Mouse (Mus musculus): Measurements from ENCODE around the gene Ciart.
A peak's percentile ranks its signal among the peaks of the same experiment; 100 is the strongest.
"Not testable (repeated sequence)": the region's sequence is repeated elsewhere in the genome, so short reads cannot be mapped to it uniquely, and the experiment has no call there.

The Ciart gene

DNA sequence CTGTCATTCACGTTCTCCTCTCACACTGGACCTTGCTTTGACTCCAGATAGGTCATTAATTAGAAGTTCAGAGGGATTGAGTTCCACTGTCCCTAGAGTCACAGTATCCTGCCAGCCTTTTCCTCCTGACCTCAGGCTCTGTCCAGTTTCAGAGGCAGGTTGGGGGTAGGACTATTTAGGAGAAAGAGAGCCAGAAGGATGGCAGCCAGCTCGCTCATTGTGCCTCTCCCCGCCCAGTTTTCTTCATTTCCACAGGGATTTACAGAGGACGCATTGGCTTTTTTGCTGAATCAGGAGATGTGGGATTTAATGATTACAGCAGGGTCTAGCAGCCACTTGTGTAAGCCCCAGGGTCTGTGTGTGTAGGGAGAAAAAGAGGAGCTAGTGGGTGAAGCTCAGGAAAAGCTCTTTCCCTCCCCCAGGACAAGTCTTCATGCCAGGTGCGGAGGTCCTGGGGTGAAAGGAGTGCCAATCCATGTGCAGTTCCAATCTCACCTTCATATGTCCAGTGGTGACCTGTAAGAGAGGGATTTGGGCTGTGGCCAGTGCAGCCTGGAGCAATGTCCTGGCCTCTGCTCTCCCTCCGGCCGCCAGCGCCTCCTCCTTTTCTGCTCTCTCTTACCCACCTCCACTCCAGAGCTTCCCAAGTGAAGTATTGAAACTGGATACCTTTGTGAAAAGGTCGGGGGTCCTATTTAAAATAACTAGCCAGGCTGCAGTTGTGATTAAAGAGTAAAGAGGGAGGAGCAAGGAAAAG is 19.7 kb upstream of the Ciart start:
- DNase-seq (ENCODE audit: low read depth, low spot score), result no peak

DNA sequence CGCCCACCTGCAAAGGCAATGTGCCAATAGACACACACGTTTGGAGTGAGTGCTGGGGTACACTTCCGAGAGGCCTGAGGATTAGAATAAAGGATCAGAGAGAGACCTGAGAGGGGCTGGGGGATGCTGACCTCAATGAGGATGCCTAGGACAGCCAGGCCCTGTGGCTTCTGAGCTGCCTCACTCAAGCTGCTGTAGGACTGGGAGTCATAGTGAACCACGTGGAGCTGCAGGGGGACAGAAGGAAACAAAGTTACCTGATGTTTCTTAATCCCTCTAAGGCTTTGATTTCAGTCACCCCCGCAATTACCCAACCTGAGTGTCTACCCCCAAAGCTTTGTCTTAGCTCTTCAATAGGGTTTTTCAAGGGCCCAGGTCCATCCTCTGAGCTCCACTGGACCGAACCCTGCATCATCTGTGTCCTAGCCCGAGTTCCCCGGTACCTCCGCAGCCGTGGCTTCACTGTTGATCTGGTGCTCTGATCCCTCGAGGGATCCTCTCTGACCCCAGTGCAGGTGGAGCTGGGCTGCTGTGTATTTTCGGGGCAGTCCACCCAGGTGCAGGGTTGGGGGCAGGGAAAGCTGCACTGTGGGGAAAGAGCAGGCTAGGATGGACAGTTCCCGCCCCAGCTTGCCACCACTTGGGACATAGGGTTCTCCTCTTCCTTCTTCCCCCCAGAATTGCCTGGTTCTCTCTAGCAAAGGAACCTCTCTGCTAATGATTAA is 17.9 kb upstream of the Ciart start:
- DNase-seq (ENCODE audit: low read depth, low spot score), result no peak

GRCm38 (mm10) chr3:95895501-95895900 is 13.4 kb upstream of the Ciart start:
- not testable (repeated sequence) for DNase-seq (ENCODE audit: low read depth, low spot score)

DNA sequence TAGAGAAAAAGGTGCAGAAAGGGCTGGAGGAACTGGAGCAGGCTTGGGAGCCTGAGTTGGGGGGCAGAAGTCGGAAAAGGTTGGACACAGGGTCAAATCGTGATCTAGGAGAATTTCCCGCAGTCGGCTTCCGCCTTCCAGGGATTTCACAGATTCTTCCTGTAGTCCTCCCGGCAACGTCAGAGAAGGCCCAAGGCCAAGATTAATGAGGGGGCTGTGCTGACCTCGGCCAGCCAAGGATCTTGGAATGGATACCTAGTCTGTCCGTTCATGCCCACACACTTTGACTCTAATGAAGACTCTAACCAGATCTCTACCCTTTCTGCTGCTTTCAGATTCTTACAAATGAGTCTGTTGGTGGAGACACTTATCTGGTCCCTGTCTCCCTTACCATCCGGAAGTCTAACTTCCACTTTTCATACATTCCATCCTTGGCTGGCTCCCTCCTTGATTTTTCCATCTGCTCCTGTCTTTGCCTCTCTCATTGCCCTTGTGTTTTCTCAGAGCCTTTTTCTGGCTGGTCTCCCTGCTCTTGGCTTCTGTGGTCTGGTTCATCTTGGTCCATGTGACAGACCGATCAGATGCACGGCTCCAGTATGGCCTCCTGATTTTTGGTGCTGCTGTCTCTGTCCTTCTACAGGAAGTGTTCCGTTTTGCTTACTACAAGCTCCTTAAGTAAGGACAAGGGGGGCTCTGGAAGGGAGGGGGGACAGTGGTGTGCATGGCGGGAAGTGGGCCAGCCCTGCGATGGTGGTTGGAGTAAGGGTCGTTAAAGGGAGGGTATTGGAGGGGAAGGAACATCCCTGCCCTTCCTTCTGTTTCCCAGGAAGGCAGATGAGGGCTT is 12.5 kb upstream of the Ciart start:
- DNase-seq (ENCODE audit: low read depth, low spot score), result no peak

- DNase-seq (ENCODE audit: low read depth, low spot score), result peak; percentile 97
Measured at GRCm38 (mm10) chr3:95893606-95894316, 11.7 kb upstream of the Ciart start, which contains the start of gene Aph1a. Aph1a (plus strand) TSS chr3:95893969.

DNA sequence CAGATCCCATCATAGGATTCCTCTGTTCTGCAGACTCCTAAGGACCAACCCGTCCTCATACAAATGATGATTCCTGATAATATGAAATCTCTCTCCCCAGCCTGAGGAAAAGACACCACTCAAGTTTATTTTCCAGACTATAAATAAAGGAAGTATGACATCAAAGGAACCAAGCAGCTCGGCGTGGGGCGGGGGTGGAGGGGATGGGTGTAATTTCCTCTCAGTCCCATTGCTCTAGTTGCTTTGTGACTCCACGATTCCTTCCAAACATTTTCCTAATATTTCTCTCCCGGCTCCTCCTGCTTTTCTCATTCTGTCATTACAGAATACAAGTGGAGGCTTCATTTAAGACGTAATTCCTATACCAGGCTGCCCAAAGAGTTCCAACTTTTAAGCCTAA is 11.1 kb upstream of the Ciart start:
- DNase-seq (ENCODE audit: low read depth, low spot score), result no peak

- no peak for DNase-seq (ENCODE audit: low read depth, low spot score)
Measured at GRCm38 (mm10) chr3:95892066-95893052, 10.3 kb upstream of the Ciart start.

DNA sequence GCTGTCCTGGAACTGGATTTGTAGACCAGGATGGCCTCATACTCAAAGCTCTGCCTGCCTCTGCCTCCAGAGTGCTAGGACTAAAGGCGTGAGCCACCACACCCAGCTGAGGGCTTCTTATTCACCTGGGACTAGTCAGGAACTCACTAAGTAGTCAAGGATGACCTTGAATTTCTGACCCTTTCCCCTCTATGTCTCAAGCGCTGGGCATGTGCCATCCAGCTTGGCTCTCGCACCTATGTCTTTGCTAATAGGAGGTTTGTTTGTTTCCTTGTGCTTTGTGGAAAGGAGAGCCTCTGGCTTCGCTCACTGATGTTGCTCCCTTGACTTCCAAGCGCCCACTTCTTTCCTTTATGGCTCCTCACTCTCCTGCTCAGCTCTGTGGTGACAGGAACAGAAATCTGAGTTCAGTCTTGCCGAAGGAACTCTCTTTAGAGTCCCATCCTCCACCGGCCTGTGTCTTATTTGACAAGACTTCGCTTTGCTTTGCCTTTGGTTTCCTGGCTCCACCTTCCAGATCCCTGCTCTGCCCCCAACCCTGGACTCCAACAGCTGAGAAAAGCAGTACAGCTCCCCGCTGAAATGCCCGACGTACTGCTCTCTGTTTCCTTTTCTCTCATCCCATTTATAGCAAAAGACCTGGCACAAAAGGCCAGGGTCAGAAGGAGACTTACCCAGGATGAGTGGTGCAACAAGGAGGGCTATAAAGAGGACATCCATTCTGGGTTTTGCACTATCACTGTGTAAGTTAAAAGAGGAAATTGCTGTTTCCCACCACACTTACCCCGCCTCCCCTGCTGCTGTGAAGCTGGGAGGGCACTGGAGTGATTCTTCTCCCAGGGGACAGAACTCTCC is 9.4 kb upstream of the Ciart start, which contains the start of gene BC028528:
Gene BC028528 (minus strand): TSS at position 795 of the 855 bp plus-strand sequence.
- peak; percentile 87 for DNase-seq (ENCODE audit: low read depth, low spot score)

GRCm38 (mm10) chr3:95889664-95890063 is 7.6 kb upstream of the Ciart start:
- no peak for DNase-seq (ENCODE audit: low read depth, low spot score)

DNA sequence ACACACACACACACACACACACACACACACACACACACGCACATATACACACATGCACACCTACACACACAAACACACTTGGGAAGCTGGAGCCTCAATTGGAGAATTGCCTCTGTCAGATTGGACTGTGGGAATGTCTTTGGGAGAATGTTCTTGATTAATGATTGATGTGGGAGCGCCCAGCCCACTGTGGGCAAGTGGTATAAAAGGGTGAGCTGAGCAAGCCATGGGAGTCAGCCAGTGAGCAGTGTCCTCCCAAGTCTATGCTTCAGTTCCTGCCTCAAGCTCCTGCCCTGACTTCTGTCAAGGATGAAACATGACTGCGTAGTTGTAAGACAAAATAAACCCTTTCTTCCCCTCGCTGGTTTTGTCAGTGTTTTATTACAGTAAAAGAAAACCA is 5.5 kb upstream of the Ciart start:
- no peak for DNase-seq (ENCODE audit: low read depth, low spot score)

- DNase-seq (ENCODE audit: low read depth, low spot score), result no peak
Measured at GRCm38 (mm10) chr3:95884400-95884799, 2.3 kb upstream of the Ciart start.

DNA sequence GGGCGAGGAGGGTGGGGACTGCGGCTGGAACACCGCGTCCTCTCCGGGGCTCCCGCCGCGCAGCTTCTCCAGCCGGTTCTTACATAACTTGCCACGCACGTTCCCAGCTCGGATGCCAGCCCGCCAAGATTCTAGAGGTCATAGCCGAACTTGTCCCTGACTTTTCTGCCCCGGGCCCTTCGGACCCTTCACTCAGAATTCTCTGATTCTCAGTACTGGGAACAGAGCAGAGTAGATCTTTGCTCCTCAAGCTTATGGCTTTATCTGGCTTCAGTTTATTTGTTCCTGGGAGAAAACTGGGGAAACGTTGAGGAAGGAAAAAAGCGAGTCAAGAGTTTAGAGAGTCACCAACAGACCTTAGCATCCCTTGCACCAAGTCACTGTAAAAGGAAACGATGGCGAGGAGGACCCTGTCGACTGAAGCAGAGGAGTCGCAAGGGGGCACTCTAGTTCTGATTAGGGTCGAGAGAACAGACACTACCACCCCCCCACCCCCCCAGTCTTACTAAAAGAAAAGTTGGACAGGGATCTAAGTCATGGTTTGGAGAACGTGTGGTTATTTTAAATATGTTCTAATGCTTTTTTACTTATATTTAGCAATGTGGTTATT is 870 bp upstream of the Ciart start:
- DNase-seq (ENCODE audit: low read depth, low spot score), result peak; percentile 73

DNA sequence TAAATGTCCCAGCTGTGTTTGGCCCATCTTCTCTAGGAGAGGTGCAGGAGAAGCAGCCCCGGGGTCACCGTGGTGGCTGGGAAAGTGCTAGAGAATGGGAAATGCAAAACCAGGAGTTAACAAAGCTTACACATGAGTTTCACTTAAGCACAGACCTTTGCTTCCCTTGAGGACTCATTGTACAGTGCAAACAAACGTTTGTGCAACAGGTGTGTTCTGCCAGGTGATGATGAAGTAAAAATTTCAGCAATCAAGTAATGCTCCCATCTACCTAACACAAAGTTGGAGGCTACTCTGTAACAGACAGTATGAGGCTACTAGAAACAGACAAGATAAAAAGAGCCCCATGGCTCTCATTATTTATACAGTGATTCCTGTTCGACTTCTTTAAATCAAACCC is 3.0 kb downstream of the Ciart start:
- no peak for DNase-seq (ENCODE audit: low read depth, low spot score)

DNA sequence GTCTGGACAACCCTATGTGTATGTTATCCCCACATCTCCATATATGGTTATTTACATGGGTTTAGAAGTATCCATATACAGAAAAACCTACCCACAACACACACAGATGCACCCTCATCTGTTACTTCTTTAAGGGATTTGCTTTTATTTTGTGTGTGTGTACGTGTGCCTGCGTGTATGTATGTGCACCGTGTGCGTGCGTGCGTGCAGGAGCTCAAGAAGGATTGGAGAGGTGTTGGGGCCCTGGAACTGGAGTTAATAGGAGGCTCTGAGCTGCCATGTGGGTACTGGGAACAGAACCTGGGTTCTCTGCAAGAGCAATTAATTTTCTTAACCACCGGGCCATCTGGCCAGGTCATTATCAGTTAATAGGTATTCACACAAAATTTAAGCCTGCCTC is 10.0 kb downstream of the Ciart start:
- no peak for DNase-seq (ENCODE audit: low read depth, low spot score)

GRCm38 (mm10) chr3:95871392-95871867 is 10.6 kb downstream of the Ciart start, which contains the start of gene Mrps21:
Mrps21 (minus strand) TSS chr3:95871519.
- peak; percentile 93 for DNase-seq (ENCODE audit: low read depth, low spot score)

GRCm38 (mm10) chr3:95870976-95871375 is 11.1 kb downstream of the Ciart start:
- DNase-seq (ENCODE audit: low read depth, low spot score), result no peak

- no peak for DNase-seq (ENCODE audit: low read depth, low spot score)
Measured at GRCm38 (mm10) chr3:95867408-95867807, 14.6 kb downstream of the Ciart start.

GRCm38 (mm10) chr3:95866071-95866470 is 16.0 kb downstream of the Ciart start:
- no peak for DNase-seq (ENCODE audit: low read depth, low spot score)

GRCm38 (mm10) chr3:95865571-95865970 is 16.5 kb downstream of the Ciart start:
- peak; percentile 45 for DNase-seq (ENCODE audit: low read depth, low spot score)
